Mouse (Mus musculus): ENCODE data around the gene Rpl6. TPM values are rescaled to one million over a fixed set of nuclear protein-coding genes. Genes with fewer than 3 reads are reported as not detected.

Rpl6 gene
- polyA plus RNA-seq, 1 experiment from 2014 or later: 315 TPM

GRCm38 (mm10) chr5:121248766-121249394, 44.6 kb downstream of the Rpl6 start:
- peak; percentile 39; the same call in 1 of the 2 replicates for ATAC-seq
- no peak overlapping the region for H3K9ac ChIP-seq (replicated peaks)

GRCm38 (mm10) chr5:121249693-121250092, 45.4 kb downstream of the Rpl6 start:
- no peak for ATAC-seq
- no peaks in the 10 kb centered on the region for H3K27me3 ChIP-seq (ENCODE audit: insufficient read depth, low read length)
- H3K4me3 ChIP-seq (ENCODE audit: low read depth, low read length): no peak overlapping the region
- TF ChIP-seq EP300 (IDR thresholded peaks at IDR 0.05; ENCODE audit: low read depth): no peak
- no peak for TF ChIP-seq CTCF (IDR thresholded peaks at IDR 0.05; ENCODE audit: low read depth)
- H3K9ac ChIP-seq (replicated peaks): no peak overlapping the region
- H3K36me3 ChIP-seq (replicated peaks; ENCODE audit: insufficient read depth, low read length): peaks cover 21% of the 10 kb centered on the region
- H3K9me3 ChIP-seq (ENCODE audit: low read length): no peaks in the 10 kb centered on the region
- no peak overlapping the region for H3K4me2 ChIP-seq (ENCODE audit: low read depth, low read length)
- WGBS (ENCODE audit: insufficient replicate concordance): 55% methylated on average over 3 of the region's 3 CpGs
- H3K27ac ChIP-seq (ENCODE audit: low read depth): 0 out of 2 replicates have a peak overlapping the region, but pooled peaks have one; percentile 29
- no peak for DNase-seq
- peaks cover 34% of the 10 kb centered on the region for H3K4me1 ChIP-seq (ENCODE audit: insufficient read depth)

More at GRCm38 (mm10) chr5:121248766-121249394, 44.6 kb downstream of the Rpl6 start:
- Histone ChIP-seq H3K4me1 (ENCODE audit: insufficient read depth) (peaks cover 42% of the 10 kb centered on the region), H3K9me3 (ENCODE audit: low read length) (no peaks in the 10 kb centered on the region), H3K4me3 (ENCODE audit: low read depth, low read length) (no peak overlapping the region), H3K36me3 (replicated peaks; ENCODE audit: insufficient read depth, low read length) (peaks cover 16% of the 10 kb centered on the region), H3K27me3 (ENCODE audit: insufficient read depth, low read length) (no peaks in the 10 kb centered on the region), H3K4me2 (ENCODE audit: low read depth, low read length) (no peak overlapping the region), H3K27ac (ENCODE audit: low read depth) (0 out of 2 replicates have a peak overlapping the region, but pooled peaks have one; percentile 4)
- no peak for DNase-seq
- TF ChIP-seq EP300 (IDR thresholded peaks at IDR 0.05; ENCODE audit: low read depth) (no peak), CTCF (IDR thresholded peaks at IDR 0.05; ENCODE audit: low read depth) (peak; percentile 46)
- WGBS (ENCODE audit: insufficient replicate concordance): 65% methylated on average over 3 of the region's 3 CpGs

- peaks cover 29% of the 10 kb centered on the region for H3K4me1 ChIP-seq (ENCODE audit: insufficient read depth)
- no peak overlapping the region for H3K4me3 ChIP-seq (ENCODE audit: low read depth, low read length)
- no peaks in the 10 kb centered on the region for H3K27me3 ChIP-seq (ENCODE audit: insufficient read depth, low read length)
- H3K36me3 ChIP-seq (replicated peaks; ENCODE audit: insufficient read depth, low read length): peaks cover 40% of the 10 kb centered on the region
- DNase-seq (peak; percentile 38), ATAC-seq (peak; percentile 35; the same call in 1 of the 2 replicates)
- H3K4me2 ChIP-seq (ENCODE audit: low read depth, low read length): no peak overlapping the region
- H3K9ac ChIP-seq (replicated peaks): no peak overlapping the region
- H3K27ac ChIP-seq (ENCODE audit: low read depth): peak overlapping the region; percentile 51; the same call in 1 of the 2 replicates
- H3K9me3 ChIP-seq (ENCODE audit: low read length): no peaks in the 10 kb centered on the region
- WGBS (ENCODE audit: insufficient replicate concordance): 56% methylated on average over 8 of the region's 8 CpGs
- TF ChIP-seq CTCF (IDR thresholded peaks at IDR 0.05; ENCODE audit: low read depth) (no peak), EP300 (IDR thresholded peaks at IDR 0.05; ENCODE audit: low read depth) (no peak)
These were observed 47.5 kb downstream of the Rpl6 start for GRCm38 (mm10) chr5:121251813-121252212.

- Histone ChIP-seq H3K4me1 (ENCODE audit: insufficient read depth) (peaks cover 14% of the 10 kb centered on the region), H3K36me3 (replicated peaks; ENCODE audit: insufficient read depth, low read length) (peaks cover 43% of the 10 kb centered on the region), H3K27ac (ENCODE audit: low read depth) (no peak overlapping the region), H3K4me3 (ENCODE audit: low read depth, low read length) (no peak overlapping the region), H3K27me3 (ENCODE audit: insufficient read depth, low read length) (no peaks in the 10 kb centered on the region), H3K9ac (replicated peaks) (no peak overlapping the region), H3K4me2 (ENCODE audit: low read depth, low read length) (no peak overlapping the region), H3K9me3 (ENCODE audit: low read length) (no peaks in the 10 kb centered on the region)
- ATAC-seq (no peak), DNase-seq (no peak)
- WGBS (ENCODE audit: insufficient replicate concordance): 89% methylated on average over 18 of the region's 18 CpGs
- TF ChIP-seq CTCF (IDR thresholded peaks at IDR 0.05; ENCODE audit: low read depth) (0 out of 2 replicates have a peak, but pooled peaks have one; percentile 1), EP300 (IDR thresholded peaks at IDR 0.05; ENCODE audit: low read depth) (no peak)
These were observed 49.7 kb downstream of the Rpl6 start for GRCm38 (mm10) chr5:121253816-121254497.

- DNase-seq (no peak), ATAC-seq (no peak)
- H3K9ac ChIP-seq (replicated peaks): no peak overlapping the region
- no peaks in the 10 kb centered on the region for H3K27me3 ChIP-seq (ENCODE audit: insufficient read depth, low read length)
- no peak overlapping the region for H3K4me3 ChIP-seq (ENCODE audit: low read depth, low read length)
- H3K36me3 ChIP-seq (replicated peaks; ENCODE audit: insufficient read depth, low read length): peaks cover 50% of the 10 kb centered on the region
- H3K27ac ChIP-seq (ENCODE audit: low read depth): 0 out of 2 replicates have a peak overlapping the region, but pooled peaks have one; percentile 22
- 83% methylated on average over 7 of the region's 7 CpGs for WGBS (ENCODE audit: insufficient replicate concordance)
- peaks cover 10% of the 10 kb centered on the region for H3K4me1 ChIP-seq (ENCODE audit: insufficient read depth)
- no peaks in the 10 kb centered on the region for H3K9me3 ChIP-seq (ENCODE audit: low read length)
- no peak overlapping the region for H3K4me2 ChIP-seq (ENCODE audit: low read depth, low read length)
- TF ChIP-seq CTCF (IDR thresholded peaks at IDR 0.05; ENCODE audit: low read depth) (no peak), EP300 (IDR thresholded peaks at IDR 0.05; ENCODE audit: low read depth) (no peak)
These were observed 50.7 kb downstream of the Rpl6 start for GRCm38 (mm10) chr5:121254977-121255376.

Other genes starting within 250 kb of the Rpl6 start
- gene Rph3a, start 194.4 kb upstream of the Rpl6 start, polyA plus RNA-seq (2015; fragmentation: Nextera tagmentation; extraction: Ambion mirVana): 0.02 and 0.06 TPM in 2 replicates
- 9.6 and 10.6 TPM in 2 replicates for gene Ptpn11, start 13.1 kb upstream of the Rpl6 start, polyA plus RNA-seq (2015; fragmentation: Nextera tagmentation; extraction: Ambion mirVana)
- 3.3 and 3.6 TPM in 2 replicates for gene Hectd4, start 15.7 kb downstream of the Rpl6 start, polyA plus RNA-seq (2015; fragmentation: Nextera tagmentation; extraction: Ambion mirVana)
- 28.6 and 30.6 TPM in 2 replicates for gene Trafd1, start 181.2 kb downstream of the Rpl6 start, polyA plus RNA-seq (2015; fragmentation: Nextera tagmentation; extraction: Ambion mirVana)
- 12.5 and 12.9 TPM in 2 replicates for gene Naa25, start 193.5 kb downstream of the Rpl6 start, polyA plus RNA-seq (2015; fragmentation: Nextera tagmentation; extraction: Ambion mirVana)
- 0.86 TPM in 2 replicates for gene Tmem116, start 247.4 kb downstream of the Rpl6 start, polyA plus RNA-seq (2015; fragmentation: Nextera tagmentation; extraction: Ambion mirVana)
- gene Erp29, start 248.0 kb downstream of the Rpl6 start, polyA plus RNA-seq (2015; fragmentation: Nextera tagmentation; extraction: Ambion mirVana): 69.4 and 69.7 TPM in 2 replicates